Mouse (Mus musculus) spleen, adult 2 months (tissue): ENCODE measurements around the gene Cideb. TPM values are rescaled to one million over a fixed set of nuclear protein-coding genes. Genes with fewer than 3 reads are reported as not detected.
"Not testable (repeated sequence)": the region's sequence is repeated elsewhere in the genome, so short reads cannot be mapped to it uniquely, and the experiment has no call there.

ENCODE experiments used
- DNase-seq, 2 experiments: peaks; one replicate each; pipeline versions ENCODE4 v3.0.0 to v3.0.0-alpha.2; 2012 to 2021; ENCODE audit warnings: low spot score in 2 of 2, low read depth in 1 of 2
- H3K27ac ChIP-seq: fragments of 200-500 bp; 2 replicates; pipeline ENCODE4 v1.5.1; 2012; ENCODE audit warnings: low read length, inconsistent platforms; ENCODE audit not compliant: insufficient read depth
- H3K27me3 ChIP-seq: fragments of 200-500 bp; 2 replicates; pipeline ENCODE4 v1.6.1; 2012; ENCODE audit warnings: mild to moderate bottlenecking, moderate library complexity, low read length, inconsistent platforms; ENCODE audit not compliant: control insufficient read depth, insufficient read depth
- H3K36me3 ChIP-seq: fragments of 200-500 bp; 2 replicates; pipeline ENCODE4 v1.6.1; 2012; ENCODE audit warnings: mild to moderate bottlenecking, low read length, inconsistent platforms; ENCODE audit not compliant: control insufficient read depth, insufficient read depth
- H3K4me1 ChIP-seq: fragments of 200-500 bp; 2 replicates; pipeline ENCODE4 v1.6.1; 2011; ENCODE audit warnings: inconsistent platforms; ENCODE audit not compliant: control insufficient read depth, insufficient read depth, insufficient read length
- H3K4me3 ChIP-seq: fragments of 200-500 bp; 2 replicates; pipeline ENCODE4 v1.5.1; 2011; ENCODE audit warnings: mild to moderate bottlenecking, inconsistent platforms; ENCODE audit not compliant: insufficient read depth, insufficient read length; ENCODE audit errors: extremely low read depth
- CTCF ChIP-seq: fragments of 200-500 bp; IDR thresholded peaks from 2 replicates; pipeline ENCODE4 v1.5.1; 2011; ENCODE audit warnings: mild to moderate bottlenecking, inconsistent platforms; ENCODE audit not compliant: insufficient read depth, insufficient read length, insufficient replicate concordance; ENCODE audit errors: extremely low read depth
- POLR2A ChIP-seq: fragments of 200-500 bp; IDR thresholded peaks from 2 replicates; pipeline ENCODE4 v1.6.1; 2011; ENCODE audit warnings: low read depth, low read length, inconsistent platforms
- WGBS: fragments of 180-500 bp; shearing (Covaris S2); methylation state at CpG from one replicate; pipeline ENCODE4 v1.1.7; 2018; 5-methylcytosine and 5-hydroxymethylcytosine counted together
- polyA plus RNA-seq: library from polyadenylated mRNA; depleted of rRNA; stranded (reverse); fragments of >200 nt; gene quantifications from 2 replicates; pipeline ENCODE4 v1.2.3, GENCODE M21; 2012

Cideb gene
- polyA plus RNA-seq, 1 experiment = 0.46 TPM

GRCm38 (mm10) chr14:55767519-55768414, 9.5 kb upstream of the Cideb start:
- H3K27ac ChIP-seq = no peak overlapping the region
- TF ChIP-seq POLR2A (no peak), CTCF (no peak)
- 15% methylated on average over 52 of the region's 52 CpGs for WGBS
- DNase-seq = no peak
- H3K4me1 ChIP-seq = peaks cover 3% of the 10 kb centered on the region; the same call in 1 of the 2 replicates
- H3K27me3 ChIP-seq = peaks cover 4% of the 10 kb centered on the region; the same call in 1 of the 2 replicates
- H3K4me3 ChIP-seq = peak overlapping the region; percentile 32; the same call in 1 of the 2 replicates
- H3K36me3 ChIP-seq = no peaks in the 10 kb centered on the region

GRCm38 (mm10) chr14:55765696-55766095, 7.4 kb upstream of the Cideb start, which contains the start of gene Ltb4r1:
Ltb4r1 (plus strand) TSS chr14:55765962.
- H3K27me3 ChIP-seq = peaks cover 10% of the 10 kb centered on the region
- no peak within 1 kb of the TSS for H3K27ac ChIP-seq
- no peak for DNase-seq
- 28% methylated on average over 4 of the region's 4 CpGs for WGBS
- H3K4me3 ChIP-seq = no peak within 1 kb of the TSS
- peaks cover 10% of the 10 kb centered on the region; the same call in 1 of the 2 replicates for H3K4me1 ChIP-seq
- no peaks in the 10 kb centered on the region for H3K36me3 ChIP-seq
- TF ChIP-seq CTCF = no peak
- no peak for TF ChIP-seq POLR2A

GRCm38 (mm10) chr14:55763166-55763565, 4.9 kb upstream of the Cideb start:
- 29% methylated on average over 7 of the region's 7 CpGs for WGBS
- TF ChIP-seq CTCF (no peak), POLR2A (no peak)
- no peak for DNase-seq
- peaks cover 10% of the 10 kb centered on the region for H3K27me3 ChIP-seq
- H3K4me3 ChIP-seq = no peak overlapping the region
- H3K36me3 ChIP-seq = no peaks in the 10 kb centered on the region
- peaks cover 10% of the 10 kb centered on the region; the same call in 1 of the 2 replicates for H3K4me1 ChIP-seq
- H3K27ac ChIP-seq = 0 out of 2 replicates have a peak overlapping the region, but pooled peaks have one; percentile 27

GRCm38 (mm10) chr14:55762001-55762821, 4.0 kb upstream of the Cideb start:
- Histone ChIP-seq H3K36me3 (no peaks in the 10 kb centered on the region), H3K27ac (no peak overlapping the region), H3K4me3 (peak overlapping the region; percentile 44; the same call in 1 of the 2 replicates), H3K4me1 (peaks cover 7% of the 10 kb centered on the region; the same call in 1 of the 2 replicates), H3K27me3 (peaks cover 7% of the 10 kb centered on the region)
- TF ChIP-seq POLR2A (no peak), CTCF (0 out of 2 replicates have a peak, but pooled peaks have one; percentile 0)
- no peak for DNase-seq
- 5% methylated on average over 77 of the region's 77 CpGs for WGBS

- Histone ChIP-seq H3K27ac (no peak within 1 kb of the TSS), H3K4me1 (peaks cover 7% of the 10 kb centered on the region; the same call in 1 of the 2 replicates), H3K27me3 (peaks cover 7% of the 10 kb centered on the region), H3K4me3 (peak within 1 kb of the TSS; percentile 44; the same call in 1 of the 2 replicates), H3K36me3 (no peaks in the 10 kb centered on the region)
- TF ChIP-seq CTCF = no peak
- TF ChIP-seq POLR2A = no peak
- WGBS = 94% methylated on average over 6 of the region's 6 CpGs
- DNase-seq = no peak
Measured at GRCm38 (mm10) chr14:55761163-55761562, 2.9 kb upstream of the Cideb start, which contains the start of gene Ltb4r2. Ltb4r2 (plus strand) TSS chr14:55761428.

- not testable (repeated sequence) for H3K36me3 ChIP-seq, H3K27me3 ChIP-seq, H3K27ac ChIP-seq, H3K4me1 ChIP-seq, H3K4me3 ChIP-seq
- 0% methylated on average over 6 of the region's 6 CpGs for WGBS
- DNase-seq = peak; percentile 56 to 80
- TF ChIP-seq CTCF = peak; percentile 56; the same call in 1 of the 2 replicates
Measured at GRCm38 (mm10) chr14:55760156-55760555, 1.9 kb upstream of the Cideb start.
